Mouse (Mus musculus) heart, postnatal 25 days (tissue): ENCODE results near the gene Gm3383. TPM values are rescaled to one million over a fixed set of nuclear protein-coding genes. Genes with fewer than 3 reads are reported as not detected.
"Not testable (repeated sequence)": the region's sequence is repeated elsewhere in the genome, so short reads cannot be mapped to it uniquely, and the experiment has no call there.

Source experiments
- DNase-seq: peaks from one replicate; pipeline ENCODE4 v3.0.0; 2022; ENCODE audit warnings: low spot score
- intact Hi-C: fragments of 180-260 bp; cut with DNase I; formaldehyde crosslinking; loops from one replicate; pipeline ENCODE4 v1.15.1; 2025
- total RNA-seq, 2 experiments: library from RNA; stranded (reverse); gene quantifications; 2 replicates each; pipeline ENCODE4 v1.2.3; 2021

Gene Gm3383
- total RNA-seq = under 1 TPM; 0.31 to 0.65 TPM

DNA sequence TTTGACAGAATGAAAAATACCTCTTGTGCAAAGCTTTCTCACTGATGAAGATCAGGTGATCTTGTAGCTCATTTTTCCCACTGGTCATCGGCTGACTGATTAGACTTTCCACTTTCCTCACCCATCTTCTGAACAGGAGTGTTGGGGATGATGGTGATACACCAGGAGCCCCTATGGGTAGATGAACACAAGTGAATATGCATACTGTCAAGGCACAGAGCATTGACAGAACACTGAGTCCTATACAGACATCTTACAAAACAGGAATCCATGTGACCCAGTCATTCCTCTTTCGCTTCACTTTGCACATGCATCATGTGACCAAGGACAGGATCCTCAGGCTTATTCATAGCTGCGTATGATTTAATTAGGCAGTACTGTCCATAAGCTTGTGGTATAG lies at the start of gene Gm3383:
TSS of gene Gm3383 (minus strand) at position 101 of the 400 bp plus-strand sequence.
- intact Hi-C loops, DNase-seq: not testable (repeated sequence)

DNA sequence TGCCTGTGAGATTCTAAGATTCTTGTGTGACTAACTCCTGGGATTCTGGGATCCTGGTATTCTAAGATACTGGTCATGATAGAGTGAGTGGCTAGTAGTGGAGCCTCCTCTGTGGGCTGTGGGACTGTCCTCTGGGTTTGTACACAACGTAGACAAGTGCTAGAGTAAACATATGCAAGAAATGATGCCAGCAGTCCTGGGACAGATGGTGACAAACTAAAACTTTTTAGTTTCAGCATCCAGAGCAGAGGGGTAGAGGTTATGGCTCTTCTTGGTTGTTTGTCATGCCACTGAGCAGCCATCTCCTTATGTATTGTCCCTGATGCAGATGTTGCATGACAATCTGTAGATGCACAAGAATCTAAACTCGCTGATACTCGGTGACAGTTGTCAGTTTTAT lies 48.1 kb upstream of the Gm3383 start:
- intact Hi-C loops, DNase-seq: not testable (repeated sequence)

DNA sequence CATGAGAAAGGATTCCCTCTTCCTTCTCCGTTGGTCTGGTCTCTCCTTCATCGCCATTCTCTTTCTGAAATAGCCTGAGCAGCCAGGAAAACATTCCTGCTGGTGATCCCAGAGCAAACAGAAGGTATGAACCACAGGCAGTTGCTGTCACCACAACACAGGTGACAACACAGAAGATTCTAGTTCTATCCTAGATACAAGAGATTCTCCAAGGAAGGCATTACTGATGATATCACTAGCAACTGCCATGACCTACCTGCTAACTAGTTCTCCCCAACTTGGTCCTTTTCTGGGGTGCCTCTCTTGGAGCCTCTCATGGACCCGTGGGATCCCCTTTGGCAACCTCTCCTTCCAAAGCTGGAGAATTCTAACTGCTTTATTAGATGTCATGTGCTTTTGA lies 22.4 kb upstream of the Gm3383 start, which contains the start of gene Gm3424:
TSS of gene Gm3424 (minus strand) at position 101 of the 400 bp plus-strand sequence.
- DNase-seq = not testable (repeated sequence)

DNA sequence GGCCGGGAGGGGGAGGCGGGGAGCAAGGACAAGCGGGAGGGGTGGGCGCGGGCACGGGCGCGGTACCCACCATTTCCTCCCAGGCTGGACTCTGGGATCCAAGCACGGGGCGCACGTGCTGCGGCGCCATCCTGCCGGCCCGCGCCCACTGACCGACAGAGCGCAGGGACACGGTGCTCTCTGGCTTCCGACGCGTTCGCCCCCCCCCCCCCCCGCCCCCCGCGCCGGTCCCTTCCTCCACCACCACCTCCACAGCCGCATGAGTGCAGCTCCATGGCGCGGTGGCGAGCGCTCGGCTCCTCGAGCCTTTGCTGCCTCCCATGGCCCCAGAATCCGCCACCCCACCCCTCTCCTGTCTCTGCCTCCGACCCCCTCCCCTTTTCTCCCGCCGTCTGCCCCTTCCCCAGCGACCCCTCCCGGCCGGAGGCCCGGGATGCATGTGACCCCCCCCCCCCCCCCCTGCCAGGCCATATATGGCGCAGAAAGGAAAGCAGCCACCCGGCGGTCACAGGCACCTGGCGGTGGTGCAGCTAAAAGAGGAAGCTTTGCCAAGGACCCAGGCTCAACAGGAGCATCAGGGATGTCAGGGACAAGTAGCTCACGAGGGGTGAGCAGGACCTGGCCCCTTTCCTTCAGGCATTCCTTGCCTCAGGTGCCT lies 5.0 kb upstream of the Gm3383 start:
- DNase-seq, intact Hi-C loops: not testable (repeated sequence)

More for the DNA sequence above, 22.4 kb upstream of the Gm3383 start, which contains the start of gene Gm3424:
- intact Hi-C loops = not testable (repeated sequence)

DNA sequence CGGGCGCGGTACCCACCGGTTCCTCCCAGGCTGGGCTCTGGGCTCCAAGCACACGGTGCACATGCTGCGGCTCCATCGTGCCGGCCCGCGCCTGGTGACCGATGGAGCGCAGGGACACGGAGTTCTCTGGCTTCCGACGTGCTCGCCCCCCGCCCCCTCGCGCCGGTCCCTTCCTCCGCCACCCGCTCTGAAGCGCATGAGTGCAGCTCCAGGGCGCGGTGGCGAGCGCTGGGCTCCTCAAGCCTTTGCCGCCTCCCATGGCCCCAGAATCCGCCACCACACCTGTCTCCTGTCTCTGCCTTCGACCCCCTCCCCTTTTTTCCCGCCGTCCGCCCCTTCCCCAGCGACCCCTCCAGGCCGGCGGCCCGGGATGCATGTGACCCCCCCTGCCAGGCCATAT lies 66.3 kb downstream of the Gm3383 start, which contains the start of gene Gm3373:
TSS of gene Gm3373 (minus strand) at position 101 of the 400 bp plus-strand sequence.
- intact Hi-C loops = not testable (repeated sequence)

DNA sequence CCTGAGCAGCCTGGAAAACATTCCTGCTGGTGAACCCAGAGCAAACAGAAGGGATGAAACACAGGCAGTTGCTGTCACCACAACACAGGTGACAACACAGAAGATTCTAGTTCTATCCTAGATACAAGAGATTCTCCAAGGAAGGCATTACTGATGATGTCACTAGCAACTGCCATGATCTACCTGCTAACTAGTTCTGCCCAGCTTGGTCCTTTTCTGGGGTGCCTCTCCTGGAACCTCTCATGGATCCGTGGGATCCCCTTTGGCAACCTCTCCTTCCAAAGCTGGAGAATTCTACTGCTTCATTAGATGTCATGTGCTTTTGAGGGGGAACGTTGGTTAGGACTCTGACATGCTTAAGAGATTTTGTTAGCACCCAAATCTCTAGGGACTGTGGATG lies 120.4 kb downstream of the Gm3383 start, which contains the start of gene Gm9603:
TSS of gene Gm9603 (minus strand) at position 101 of the 400 bp plus-strand sequence.
- DNase-seq, intact Hi-C loops: not testable (repeated sequence)

More for the DNA sequence above, 66.3 kb downstream of the Gm3383 start, which contains the start of gene Gm3373:
- DNase-seq = not testable (repeated sequence)

DNA sequence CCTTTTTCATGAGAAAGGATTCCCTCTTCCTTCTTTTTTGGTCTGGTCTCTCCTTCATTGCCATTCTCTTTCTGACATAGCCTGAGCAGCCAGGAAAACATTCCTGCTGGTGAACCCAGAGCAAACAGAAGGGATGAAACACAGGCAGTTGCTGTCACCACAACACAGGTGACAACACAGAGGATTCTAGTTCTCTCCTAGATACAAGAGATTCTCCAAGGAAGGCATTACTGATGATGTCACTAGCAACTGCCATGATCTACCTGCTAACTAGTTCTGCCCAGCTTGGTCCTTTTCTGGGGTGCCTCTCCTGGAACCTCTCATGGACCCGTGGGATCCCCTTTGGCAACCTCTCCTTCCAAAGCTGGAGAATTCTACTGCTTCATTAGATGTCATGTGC lies 174.9 kb downstream of the Gm3383 start, which contains the start of gene Gm8265:
TSS of gene Gm8265 (minus strand) at position 101 of the 400 bp plus-strand sequence.
- DNase-seq, intact Hi-C loops: not testable (repeated sequence)

Other genes with a start within 250 kb of the Gm3383 start
- not detected for gene Gm8265, start 175.0 kb downstream of the Gm3383 start, total RNA-seq
- not detected for gene Gm9603, start 120.5 kb downstream of the Gm3383 start, total RNA-seq
- gene Gm3373, start 66.4 kb downstream of the Gm3383 start, total RNA-seq = under 1 TPM in 1 of 2 experiments, not detected in 1; 0.20 TPM
- not detected for gene Gm3424, start 22.3 kb upstream of the Gm3383 start, total RNA-seq
- gene Gm8237, start 72.4 kb upstream of the Gm3383 start, total RNA-seq = under 1 TPM in 1 of 2 experiments, not detected in 1; 0.42 TPM
- under 1 TPM; 0.13 to 0.25 TPM for gene Gm3248, start 153.8 kb upstream of the Gm3383 start, total RNA-seq
- not detected for gene Gm3453, start 171.2 kb upstream of the Gm3383 start, total RNA-seq